Mouse (Mus musculus) liver, embryonic 12.5 days (tissue): ENCODE results near the gene Acot4. TPM values are rescaled to one million over a fixed set of nuclear protein-coding genes. Genes with fewer than 3 reads are reported as not detected.
"Not testable (repeated sequence)": the region's sequence is repeated elsewhere in the genome, so short reads cannot be mapped to it uniquely, and the experiment has no call there.

Source experiments
- ATAC-seq: fragments of 200-750 bp; cut with Nextera tagmentation; 2 replicates; pipeline ENCODE4 v1.8.0; 2017; ENCODE audit warnings: moderate number of reproducible peaks, mild to moderate bottlenecking, moderate library complexity
- H3K27ac ChIP-seq: fragments of 300-500 bp; sonication (generic); 2 replicates; pipeline ENCODE4 v1.5.1; 2016; ENCODE audit warnings: mild to moderate bottlenecking
- H3K27me3 ChIP-seq: fragments of 300-500 bp; sonication (generic); replicated peaks from 2 replicates; pipeline ENCODE4 v1.6.1; 2016; ENCODE audit warnings: mild to moderate bottlenecking, moderate library complexity
- H3K36me3 ChIP-seq: fragments of 300-500 bp; sonication (generic); 2 replicates; pipeline ENCODE4 v1.6.1; 2016; ENCODE audit warnings: mild to moderate bottlenecking, moderate library complexity
- H3K4me1 ChIP-seq: fragments of 300-500 bp; sonication (generic); 2 replicates; pipeline ENCODE4 v1.6.1; 2016
- H3K4me2 ChIP-seq: fragments of 300-500 bp; sonication (generic); 2 replicates; pipeline ENCODE4 v1.6.1; 2016; ENCODE audit warnings: mild to moderate bottlenecking, moderate library complexity
- H3K4me3 ChIP-seq: fragments of 300-500 bp; sonication (generic); 2 replicates; pipeline ENCODE4 v1.5.1; 2016; ENCODE audit warnings: mild to moderate bottlenecking, moderate library complexity
- H3K9ac ChIP-seq: fragments of 300-500 bp; sonication (generic); 2 replicates; pipeline ENCODE4 v1.6.1; 2016; ENCODE audit warnings: mild to moderate bottlenecking, moderate library complexity
- H3K9me3 ChIP-seq: fragments of 300-500 bp; sonication (generic); replicated peaks from 2 replicates; pipeline ENCODE4 v1.6.1; 2016; ENCODE audit warnings: mild to moderate bottlenecking, moderate library complexity
- WGBS: fragments of 180-500 bp; shearing (Covaris S2); methylation state at CpG from one replicate; pipeline ENCODE4 v1.1.7; 2016; ENCODE audit not compliant: insufficient replicate concordance; 5-methylcytosine and 5-hydroxymethylcytosine counted together
- polyA plus RNA-seq: library from polyadenylated mRNA; unstranded; fragments of >200 nt; fragmentation: Nextera tagmentation; extraction: Ambion mirVana; gene quantifications from 2 replicates; pipeline ENCODE4 v1.2.1, GENCODE M21; 2016

The Acot4 gene
- polyA plus RNA-seq, result 6.4 and 6.6 TPM in 2 replicates

DNA sequence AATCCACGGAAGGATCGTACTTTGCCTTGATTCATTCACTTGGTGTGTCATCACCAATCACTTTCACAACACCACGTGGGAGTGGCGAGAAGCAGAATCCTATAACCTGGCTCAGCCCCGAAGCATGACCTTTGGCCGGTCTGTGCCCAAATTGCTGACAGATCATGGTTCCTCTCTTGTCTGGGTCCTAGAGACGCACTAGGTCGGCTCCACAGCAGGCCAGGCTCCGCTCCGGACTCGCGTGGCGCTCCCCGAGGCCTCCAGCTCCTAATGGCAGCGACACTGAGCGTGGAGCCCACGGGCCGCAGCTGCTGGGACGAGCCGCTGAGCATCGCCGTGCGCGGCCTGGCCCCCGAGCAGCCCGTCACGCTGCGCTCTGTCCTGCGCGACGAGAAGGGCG, at the start of gene Acot4:
Gene Acot4, plus strand, starts transcription at position 139 of the 400 bp plus-strand sequence.
- not testable (repeated sequence) for H3K36me3 ChIP-seq
- 0 out of 2 replicates have a peak within 1 kb of the TSS, but pooled peaks have one; percentile 25 for H3K27ac ChIP-seq
- peak within 1 kb of the TSS; percentile 35 for H3K9ac ChIP-seq

DNA sequence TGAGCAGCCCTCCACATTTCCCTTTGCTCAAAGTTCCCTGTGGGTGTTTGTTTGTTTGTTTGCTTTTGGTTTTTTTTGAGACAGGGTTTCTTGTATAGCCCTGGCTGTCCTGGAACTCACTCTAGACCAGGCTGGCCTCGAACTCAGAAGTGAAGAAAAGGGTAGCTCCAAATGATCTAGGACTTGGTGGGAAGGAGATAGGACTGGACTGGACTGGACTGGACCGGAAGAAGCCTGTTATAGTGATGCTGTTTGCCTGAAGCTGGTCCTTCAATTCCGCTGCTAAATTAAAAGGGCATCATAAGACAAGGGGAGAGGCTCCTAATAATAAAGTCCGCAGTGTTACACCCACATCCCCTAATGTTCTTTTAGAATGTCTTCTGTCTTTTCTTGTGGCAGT, 49.7 kb upstream of the Acot4 start:
- Histone ChIP-seq H3K36me3 (peaks cover 4% of the 10 kb centered on the region; the same call in 1 of the 2 replicates), H3K4me1 (peaks cover 23% of the 10 kb centered on the region), H3K4me3 (peak overlapping the region; percentile 68), H3K27me3 (no peaks in the 10 kb centered on the region; the same call in 1 of the 2 replicates), H3K27ac (peak overlapping the region; percentile 80; the same call in 1 of the 2 replicates), H3K9me3 (no peaks in the 10 kb centered on the region), H3K9ac (peak overlapping the region; percentile 74), H3K4me2 (peak overlapping the region; percentile 89)
- 63% methylated on average over 4 of the region's 4 CpGs for WGBS
- 0 out of 2 replicates have a peak, but pooled peaks have one; percentile 19 for ATAC-seq

More for the DNA sequence above, at the start of gene Acot4:
- Histone ChIP-seq H3K4me2 (peak within 1 kb of the TSS; percentile 67), H3K27me3 (peaks cover 20% of the 10 kb centered on the region), H3K4me3 (peak within 1 kb of the TSS; percentile 48)
- ATAC-seq, H3K4me1 ChIP-seq, H3K9me3 ChIP-seq: not testable (repeated sequence)
- 14% methylated on average over 27 of the region's 32 CpGs for WGBS

DNA sequence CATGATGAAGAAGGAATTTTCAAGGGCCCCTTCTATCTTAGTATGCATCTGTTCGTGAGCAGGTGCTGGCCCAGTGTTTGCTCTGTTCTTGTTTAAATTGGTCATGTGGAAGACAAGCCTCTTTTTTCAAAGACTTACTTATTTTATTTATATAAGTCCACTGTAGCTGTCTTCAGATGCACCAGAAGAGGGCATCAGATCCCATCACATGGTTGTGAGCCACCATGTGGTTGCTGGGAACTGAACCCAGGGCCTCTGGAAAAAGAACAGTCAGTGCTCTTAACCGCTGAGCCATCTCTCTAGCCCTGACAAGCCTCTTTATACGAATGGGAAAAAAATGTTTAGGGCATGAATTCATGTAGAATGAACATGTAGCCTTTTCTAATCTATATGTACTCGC, 48.8 kb upstream of the Acot4 start:
- Histone ChIP-seq H3K9me3 (no peaks in the 10 kb centered on the region), H3K4me1 (peaks cover 23% of the 10 kb centered on the region)
- 79% methylated on average over 4 of the region's 4 CpGs for WGBS

DNA sequence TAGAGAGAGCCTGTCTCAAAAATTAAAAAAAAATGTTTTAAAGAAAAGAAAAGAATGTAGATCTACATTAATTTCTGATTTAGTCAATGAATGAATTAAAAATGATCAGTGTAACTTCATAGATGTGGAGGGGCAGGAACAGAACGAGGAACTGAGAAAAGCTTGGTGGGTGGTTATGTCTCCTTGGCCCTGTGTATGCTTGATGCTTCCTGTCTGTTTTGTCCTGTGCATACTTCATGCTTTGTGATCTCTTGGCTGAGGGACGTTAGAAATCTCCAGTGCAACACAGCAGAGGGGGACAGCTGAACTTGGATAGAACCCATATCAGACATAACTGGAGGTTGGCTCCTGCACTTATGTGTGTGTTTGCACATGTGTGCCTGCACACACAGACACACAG, 41.0 kb upstream of the Acot4 start:
- Histone ChIP-seq H3K36me3 (peaks cover 7% of the 10 kb centered on the region), H3K4me3 (no peak overlapping the region), H3K9me3 (0 out of 2 replicates have a peak, but pooled peaks cover 5% of the 10 kb centered on the region), H3K27ac (no peak overlapping the region), H3K4me1 (no peaks in the 10 kb centered on the region), H3K4me2 (no peak overlapping the region), H3K27me3 (no peaks in the 10 kb centered on the region), H3K9ac (no peak overlapping the region)
- 46% methylated on average over 2 of the region's 2 CpGs for WGBS
- no peak for ATAC-seq

More for the DNA sequence above, 48.8 kb upstream of the Acot4 start:
- H3K27me3 ChIP-seq, result no peaks in the 10 kb centered on the region; the same call in 1 of the 2 replicates
- no peak overlapping the region for H3K4me2 ChIP-seq
- no peak overlapping the region for H3K4me3 ChIP-seq
- peaks cover 6% of the 10 kb centered on the region for H3K36me3 ChIP-seq
- H3K27ac ChIP-seq, result no peak overlapping the region
- no peak overlapping the region for H3K9ac ChIP-seq
- ATAC-seq, result no peak

DNA sequence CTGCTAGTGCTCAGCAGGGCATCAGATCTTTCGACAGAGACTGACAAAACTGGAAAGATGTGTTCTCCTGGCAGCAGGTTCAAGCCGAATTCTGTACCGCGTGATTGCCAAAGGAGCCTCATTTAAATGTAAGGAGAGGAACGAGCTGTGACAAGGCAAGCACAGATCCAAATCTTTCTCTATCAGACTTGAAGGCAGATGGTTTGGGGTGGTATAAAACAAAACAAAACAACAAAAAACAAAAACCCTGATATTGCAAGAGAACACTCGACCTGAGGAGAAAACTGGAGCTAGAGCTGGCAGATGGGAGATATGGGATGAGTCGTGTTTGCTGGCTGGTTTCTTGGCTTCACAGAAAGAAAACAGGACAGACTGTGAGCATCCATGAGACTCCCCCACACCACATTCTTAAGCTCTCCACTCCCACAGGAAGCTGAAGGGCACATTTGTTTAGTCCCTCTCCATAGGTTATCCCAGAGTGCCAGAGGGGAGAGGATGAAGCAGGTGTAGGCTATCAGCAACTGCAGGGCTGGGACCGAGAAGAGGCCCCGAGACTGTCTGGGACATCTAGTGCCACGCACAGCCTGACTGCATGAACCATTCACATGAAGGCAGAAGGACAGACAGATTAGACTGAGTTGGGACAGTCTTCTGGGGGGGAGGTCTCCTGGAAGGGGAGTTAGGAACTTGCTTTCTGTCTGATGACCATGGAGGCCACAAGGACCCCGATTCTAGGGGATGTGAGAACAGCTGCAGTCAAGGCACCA, 39.7 kb upstream of the Acot4 start:
- peaks cover 3% of the 10 kb centered on the region for H3K36me3 ChIP-seq
- no peaks in the 10 kb centered on the region for H3K27me3 ChIP-seq
- WGBS, result 54% methylated on average over 11 of the region's 11 CpGs
- H3K4me2 ChIP-seq, result no peak overlapping the region
- H3K27ac ChIP-seq, result 0 out of 2 replicates have a peak overlapping the region, but pooled peaks have one; percentile 37
- ATAC-seq, result no peak
- H3K9me3 ChIP-seq, result 0 out of 2 replicates have a peak, but pooled peaks cover 5% of the 10 kb centered on the region
- no peak overlapping the region for H3K9ac ChIP-seq
- H3K4me1 ChIP-seq, result no peaks in the 10 kb centered on the region
- H3K4me3 ChIP-seq, result no peak overlapping the region

DNA sequence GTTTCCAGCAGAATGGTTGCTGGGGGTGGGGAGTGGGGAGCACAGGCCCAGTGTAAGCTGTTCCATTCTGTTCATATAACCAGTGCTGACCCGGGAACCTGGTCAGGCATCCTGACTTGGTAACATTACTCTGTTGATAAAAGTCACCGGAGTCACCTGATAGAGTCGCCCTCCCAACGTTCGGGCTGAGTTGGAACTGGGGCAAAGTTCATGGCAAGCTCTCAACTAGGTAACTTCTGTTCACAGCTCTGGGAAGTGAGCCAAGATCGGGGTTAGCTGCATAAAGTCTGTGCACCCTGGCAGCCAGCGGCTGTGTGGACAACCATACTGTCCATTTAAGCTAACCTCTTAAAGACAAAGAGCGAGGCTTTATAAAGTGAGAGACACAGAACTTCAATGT, 38.9 kb upstream of the Acot4 start:
- H3K36me3 ChIP-seq, H3K9ac ChIP-seq, H3K27ac ChIP-seq, H3K9me3 ChIP-seq, H3K4me1 ChIP-seq, H3K4me2 ChIP-seq, H3K27me3 ChIP-seq, H3K4me3 ChIP-seq: not testable (repeated sequence)
- WGBS, result 70% methylated on average over 8 of the region's 8 CpGs
- peak; percentile 72; the same call in 1 of the 2 replicates for ATAC-seq

DNA sequence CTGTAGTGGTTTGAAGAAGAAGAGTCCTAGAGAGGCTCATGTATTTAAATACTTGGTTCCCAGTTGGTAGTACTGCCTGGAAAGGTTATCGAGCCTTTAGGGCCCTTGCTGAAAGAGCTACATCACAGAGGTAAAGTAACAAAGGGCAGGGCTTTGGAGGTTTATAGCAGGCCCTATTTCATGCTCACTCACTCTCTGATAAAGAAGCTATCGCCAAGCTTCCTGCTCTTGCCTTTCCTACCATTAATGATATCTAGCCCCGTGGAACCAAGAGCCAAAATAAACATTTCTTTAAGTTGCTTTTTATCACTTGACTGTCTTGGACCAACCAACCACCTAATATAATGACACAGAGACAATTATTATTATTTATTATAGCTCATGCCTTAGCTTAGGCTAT, 37.8 kb upstream of the Acot4 start:
- H3K4me1 ChIP-seq, result no peaks in the 10 kb centered on the region
- no peak overlapping the region for H3K4me3 ChIP-seq
- no peak overlapping the region for H3K27ac ChIP-seq
- no peaks in the 10 kb centered on the region for H3K36me3 ChIP-seq
- 0 out of 2 replicates have a peak, but pooled peaks cover 5% of the 10 kb centered on the region for H3K9me3 ChIP-seq
- H3K9ac ChIP-seq, result no peak overlapping the region
- ATAC-seq, result no peak
- 57% methylated on average over 3 of the region's 3 CpGs for WGBS
- no peaks in the 10 kb centered on the region for H3K27me3 ChIP-seq
- no peak overlapping the region for H3K4me2 ChIP-seq

DNA sequence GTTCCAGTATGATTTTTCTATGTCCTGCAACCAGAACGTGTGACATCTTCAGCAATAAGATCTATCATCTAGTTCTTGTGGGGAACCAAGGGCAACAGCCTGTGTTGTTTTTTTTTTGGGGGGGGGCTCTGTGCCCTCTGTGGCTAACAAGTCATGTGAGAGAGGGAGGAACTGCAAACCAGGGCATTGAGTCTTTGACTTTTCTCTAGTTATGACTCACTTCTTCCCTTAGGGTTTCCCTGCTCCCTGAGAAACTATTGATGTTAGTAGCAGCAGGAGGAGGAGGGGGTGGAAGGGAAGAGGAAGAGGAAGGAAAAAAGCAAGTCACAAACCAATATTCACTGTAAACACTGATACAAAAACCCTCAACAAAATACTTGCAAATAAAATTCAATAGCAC, 34.3 kb upstream of the Acot4 start:
- Histone ChIP-seq H3K4me2 (no peak overlapping the region), H3K4me3 (no peak overlapping the region), H3K9ac (no peak overlapping the region), H3K27me3 (peaks cover 8% of the 10 kb centered on the region), H3K36me3 (no peaks in the 10 kb centered on the region), H3K9me3 (0 out of 2 replicates have a peak, but pooled peaks cover 5% of the 10 kb centered on the region), H3K27ac (no peak overlapping the region), H3K4me1 (no peaks in the 10 kb centered on the region)
- no peak for ATAC-seq
- 54% methylated on average over 1 of the region's 1 CpGs for WGBS

DNA sequence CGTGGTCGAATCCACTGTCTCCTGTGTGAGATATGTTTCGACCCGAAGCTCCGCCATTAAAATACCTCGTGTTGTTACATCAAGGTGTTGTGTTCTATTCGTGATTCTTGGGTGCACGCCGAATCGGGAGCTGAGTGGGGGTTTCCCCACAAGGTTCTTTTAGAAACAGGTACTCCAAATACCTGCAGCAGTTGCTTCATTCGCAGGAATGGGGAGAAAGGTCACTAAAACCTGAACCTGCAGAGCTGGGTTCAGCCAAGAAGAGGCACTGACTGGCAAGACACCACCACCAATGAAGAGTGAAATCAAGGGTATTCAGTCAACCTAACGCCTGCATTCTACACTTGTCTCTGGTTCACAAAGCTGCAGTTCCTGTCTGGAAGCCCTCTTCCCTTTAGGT, 29.9 kb upstream of the Acot4 start:
- Histone ChIP-seq H3K27ac (no peak overlapping the region), H3K9ac (no peak overlapping the region), H3K4me3 (no peak overlapping the region), H3K9me3 (no peaks in the 10 kb centered on the region), H3K27me3 (peaks cover 47% of the 10 kb centered on the region), H3K36me3 (no peaks in the 10 kb centered on the region), H3K4me2 (no peak overlapping the region), H3K4me1 (no peaks in the 10 kb centered on the region; the same call in 1 of the 2 replicates)
- WGBS, result 72% methylated on average over 11 of the region's 12 CpGs
- ATAC-seq, result no peak

DNA sequence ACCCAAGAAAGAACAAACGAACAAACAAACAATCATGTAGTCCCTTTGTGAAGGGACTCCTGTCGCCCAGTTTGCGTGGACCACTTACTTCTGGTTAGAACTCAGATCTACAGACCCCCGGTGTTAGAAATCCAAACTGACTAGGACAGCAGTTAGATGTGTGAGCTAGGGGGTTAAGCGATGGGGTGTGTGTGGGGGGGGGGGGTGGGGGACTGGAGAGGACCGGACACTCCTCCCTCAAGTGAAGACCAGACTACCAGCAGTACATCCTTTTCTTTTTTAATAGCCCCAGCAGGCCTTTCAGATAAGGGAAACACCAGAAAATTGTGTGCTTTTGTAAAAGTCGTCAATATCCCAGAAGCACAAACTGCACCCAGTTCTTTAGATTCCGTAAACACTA, 29.4 kb upstream of the Acot4 start:
- Histone ChIP-seq H3K9me3 (no peaks in the 10 kb centered on the region), H3K9ac (no peak overlapping the region), H3K36me3 (no peaks in the 10 kb centered on the region), H3K4me3 (no peak overlapping the region; the same call in 1 of the 2 replicates), H3K27me3 (peaks cover 47% of the 10 kb centered on the region), H3K4me1 (no peaks in the 10 kb centered on the region; the same call in 1 of the 2 replicates), H3K4me2 (0 out of 2 replicates have a peak overlapping the region, but pooled peaks have one; percentile 56), H3K27ac (no peak overlapping the region)
- no peak for ATAC-seq
- WGBS, result 55% methylated on average over 8 of the region's 8 CpGs

DNA sequence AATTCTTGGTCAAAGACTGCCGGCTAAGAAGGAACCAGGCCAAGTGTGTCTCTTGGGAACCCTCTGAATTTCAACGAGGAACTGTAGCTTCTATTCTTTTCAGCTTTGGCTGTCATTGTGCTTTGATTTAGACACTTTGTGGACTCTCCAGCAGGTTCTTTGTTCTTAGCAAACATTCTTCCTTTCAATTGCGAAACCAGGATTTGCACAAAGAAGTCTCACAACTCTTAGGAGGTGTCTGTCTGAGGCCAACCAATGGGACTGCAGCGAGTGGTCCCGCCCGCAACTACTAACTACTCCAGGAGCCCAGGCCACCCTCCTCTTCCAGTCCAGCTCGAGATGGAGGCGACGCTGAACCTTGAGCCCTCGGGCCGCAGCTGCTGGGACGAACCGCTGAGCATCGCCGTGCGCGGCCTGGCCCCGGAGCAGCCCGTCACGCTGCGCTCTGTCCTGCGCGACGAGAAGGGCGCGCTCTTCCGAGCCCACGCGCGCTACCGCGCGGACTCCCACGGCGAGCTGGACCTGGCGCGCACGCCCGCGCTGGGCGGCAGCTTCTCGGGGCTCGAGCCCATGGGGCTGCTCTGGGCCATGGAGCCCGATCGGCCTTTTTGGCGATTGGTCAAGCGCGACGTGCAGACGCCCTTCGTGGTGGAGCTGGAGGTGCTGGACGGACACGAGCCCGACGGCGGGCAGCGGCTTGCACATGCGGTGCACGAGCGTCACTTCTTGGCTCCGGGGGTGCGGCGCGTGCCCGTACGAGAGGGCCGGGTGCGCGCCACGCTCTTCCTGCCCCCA, 28.8 kb upstream of the Acot4 start, which contains the start of gene Acot1:
Gene Acot1, plus strand, starts transcription at position 320 of the 795 bp plus-strand sequence.
- H3K27ac ChIP-seq, result 0 out of 2 replicates have a peak within 1 kb of the TSS, but pooled peaks have one; percentile 20
- 2% methylated on average over 69 of the region's 70 CpGs for WGBS
- H3K4me3 ChIP-seq, result peak within 1 kb of the TSS; percentile 46
- ATAC-seq, result peak; percentile 51; the same call in 1 of the 2 replicates
- H3K9ac ChIP-seq, H3K4me1 ChIP-seq, H3K36me3 ChIP-seq, H3K9me3 ChIP-seq: not testable (repeated sequence)
- H3K4me2 ChIP-seq, result peak within 1 kb of the TSS; percentile 56
- peaks cover 47% of the 10 kb centered on the region for H3K27me3 ChIP-seq
